Mouse (Mus musculus): Measurements from ENCODE around the gene Tom1l2.

- TF ChIP-seq CTCF (IDR thresholded peaks at IDR 0.05; ENCODE audit: low read depth) = no peak
- no peak for TF ChIP-seq EP300 (IDR thresholded peaks at IDR 0.05; ENCODE audit: low read depth)
Measured at GRCm38 (mm10) chr11:60330551-60330950, 22.2 kb downstream of the Tom1l2 start.
